Mouse (Mus musculus): ENCODE data around the gene 9330182L06Rik.

DNA sequence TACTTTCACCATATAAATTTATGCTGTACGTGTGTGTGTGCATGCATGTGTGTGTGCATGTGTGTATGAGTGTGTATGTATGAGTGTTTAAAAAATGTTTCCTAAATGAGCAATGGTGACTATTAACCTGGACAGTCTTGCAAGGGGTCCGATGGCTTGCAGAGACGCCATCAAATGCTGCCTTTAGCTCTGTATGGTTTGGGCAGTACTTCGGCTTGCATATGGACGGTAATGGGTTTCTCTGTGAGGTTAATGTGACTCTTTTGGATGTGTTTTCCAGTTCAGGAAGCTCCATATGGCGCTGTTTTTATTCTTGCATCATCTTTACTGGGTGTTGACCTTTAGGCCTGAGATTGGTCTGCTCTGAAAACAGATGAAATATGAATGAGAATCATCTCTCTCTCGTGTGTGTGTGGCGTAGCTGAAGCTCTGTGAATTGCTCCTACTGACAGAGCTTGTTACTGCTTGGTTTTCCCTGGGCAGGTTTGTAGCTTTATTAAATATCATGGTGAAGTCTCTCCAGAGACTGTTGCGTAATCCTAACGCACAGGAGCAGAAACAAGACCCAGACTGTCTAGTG lies 79.2 kb downstream of the 9330182L06Rik start:
- TF ChIP-seq CTCF (IDR thresholded peaks at IDR 0.05; ENCODE audit: borderline replicate concordance, insufficient read depth, low read length) (no peak), POLR2A (IDR thresholded peaks at IDR 0.05; ENCODE audit: low read depth, low read length) (no peak)
